Mouse (Mus musculus): ENCODE data around the gene Tmem242.

DNA sequence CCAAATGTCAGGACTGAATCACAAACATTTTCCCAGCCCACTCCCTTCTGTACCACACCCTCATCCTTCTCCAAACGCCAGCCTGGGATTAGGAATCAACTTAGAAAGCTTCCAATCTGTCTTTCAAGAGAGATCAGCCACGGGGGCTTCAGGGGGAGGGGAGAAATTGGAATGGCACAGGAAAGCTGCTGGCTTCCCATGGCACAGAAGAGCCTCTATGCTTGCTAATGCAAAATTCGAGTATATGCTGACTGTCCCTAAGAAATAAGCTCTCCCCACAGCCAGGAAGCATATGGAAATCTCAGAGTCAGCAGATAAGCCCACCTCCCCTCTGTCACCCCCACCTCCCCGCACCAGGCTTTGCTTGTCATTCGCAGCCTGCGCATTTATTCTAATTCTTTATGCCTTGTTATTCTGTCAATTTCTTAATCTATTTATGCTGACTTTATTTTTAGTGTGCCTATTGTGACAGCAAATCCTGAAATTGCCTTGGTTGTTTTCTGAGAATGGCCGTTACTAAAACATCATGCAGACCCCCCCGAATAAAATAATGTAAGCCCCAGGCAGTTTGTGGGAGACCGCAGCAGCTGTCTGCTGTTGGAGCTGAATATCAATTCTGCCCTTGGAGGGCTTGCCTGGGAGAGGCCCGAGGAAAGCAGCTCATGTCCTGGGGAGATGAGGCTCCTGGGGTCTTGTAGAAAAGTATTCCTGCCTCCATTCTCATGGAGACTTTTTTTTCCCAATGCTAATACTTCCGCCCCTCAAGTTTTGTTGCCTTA is 62.7 kb downstream of the Tmem242 start:
- TF ChIP-seq CTCF (IDR thresholded peaks at IDR 0.05; ENCODE audit: extremely low read depth, insufficient read length, insufficient replicate concordance, low read depth, low read length) (no peak), POLR2A (IDR thresholded peaks at IDR 0.05; ENCODE audit: low read depth, low read length) (no peak)

Data from small intestine, adult 2 months (tissue).